Mouse (Mus musculus) heart, adult 18-20 months (tissue): ENCODE results near the gene F830045P16Rik. TPM values are rescaled to one million over a fixed set of nuclear protein-coding genes. Genes with fewer than 3 reads are reported as not detected.

Experiments used
- DNase-seq, 2 experiments: peaks; one replicate each; pipeline ENCODE4 v3.0.0; 2021 to 2022; ENCODE audit warnings: mixed read lengths in 1 of 2
- long read RNA-seq, 2 experiments: library from polyadenylated mRNA; stranded (forward); transcript quantifications; one replicate each; pipeline ENCODE4 v2.0.0; 2021
- total RNA-seq, 2 experiments: library from RNA; stranded (reverse); gene quantifications; 2 replicates each; pipeline ENCODE4 v1.2.3; 2021

The F830045P16Rik gene
- not detected for total RNA-seq
- long read RNA-seq, experiment 1: 0 reads
- long read RNA-seq, experiment 2: 0 reads

DNA sequence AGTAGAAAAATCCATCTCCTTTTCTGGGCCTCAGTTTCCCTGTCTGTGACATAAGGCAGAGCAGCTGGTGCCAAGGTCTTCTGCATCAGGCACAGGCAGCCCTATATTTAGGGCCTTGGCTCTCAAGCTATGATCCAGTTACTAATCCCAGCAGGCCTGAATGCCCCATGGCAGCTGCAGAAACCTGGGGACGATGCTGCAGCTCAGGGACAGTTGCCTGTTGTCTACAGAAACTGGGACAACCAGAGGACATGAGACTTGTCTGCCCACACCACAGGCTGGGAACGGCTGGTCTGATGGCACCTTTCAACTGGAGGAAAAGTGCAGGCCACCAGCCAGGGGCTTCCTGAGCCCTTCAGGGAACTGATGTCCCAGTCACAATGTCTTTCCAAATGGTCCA is at the start of gene F830045P16Rik:
TSS of gene F830045P16Rik (minus strand) at position 226 of the 400 bp plus-strand sequence.
- DNase-seq: no peak

DNA sequence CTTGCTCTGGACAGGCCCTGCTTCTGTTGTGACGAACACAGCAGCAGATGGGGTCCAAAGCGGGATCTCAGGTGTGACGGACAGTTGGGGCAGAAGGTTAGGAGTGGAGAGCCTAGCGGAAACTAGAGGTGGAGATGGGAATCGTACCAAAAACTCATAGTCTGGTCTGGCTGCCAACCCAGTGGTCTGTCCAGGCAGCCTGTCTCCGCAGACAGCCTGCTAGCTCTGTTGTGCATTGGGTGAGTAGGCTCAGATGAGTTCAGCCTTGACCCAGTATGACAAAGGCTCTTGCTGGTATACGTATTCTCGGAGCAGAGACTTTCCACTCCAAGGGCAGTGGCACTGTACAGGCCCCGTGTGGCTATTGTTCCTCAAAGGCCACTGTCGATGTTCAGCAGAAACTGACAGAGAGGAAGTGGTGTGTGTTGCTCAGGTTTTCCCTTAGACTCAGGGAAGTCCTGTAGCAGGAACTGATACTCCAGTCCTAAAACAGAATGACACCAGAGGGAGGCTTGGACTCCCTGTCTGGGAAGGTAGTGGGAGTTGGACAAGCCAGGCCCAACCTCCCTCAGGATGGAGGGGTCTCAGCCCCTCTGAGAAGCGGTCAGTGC is 49.6 kb upstream of the F830045P16Rik start:
- peak in 1 of 2 experiments; percentile 57 for DNase-seq

DNA sequence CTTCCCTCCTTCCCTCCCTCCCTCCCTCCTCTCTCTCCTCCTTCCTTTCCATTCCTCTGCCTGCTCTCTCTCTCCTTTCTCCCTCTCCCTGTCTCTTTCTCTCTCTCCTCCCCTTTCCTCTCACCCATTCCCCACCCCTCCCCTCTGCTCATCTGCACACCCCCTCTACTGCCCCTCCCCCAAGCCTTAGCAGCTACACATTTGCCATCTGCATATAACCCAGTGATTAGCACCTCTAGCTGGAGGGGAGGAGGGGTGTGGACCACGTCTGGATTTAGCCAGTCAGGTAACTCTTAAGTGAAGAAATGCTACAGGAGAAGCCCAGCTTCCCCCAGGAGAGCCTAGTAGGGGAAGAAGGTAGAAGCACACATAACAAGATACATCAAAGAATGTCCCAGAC is 48.5 kb upstream of the F830045P16Rik start:
- DNase-seq: no peak

DNA sequence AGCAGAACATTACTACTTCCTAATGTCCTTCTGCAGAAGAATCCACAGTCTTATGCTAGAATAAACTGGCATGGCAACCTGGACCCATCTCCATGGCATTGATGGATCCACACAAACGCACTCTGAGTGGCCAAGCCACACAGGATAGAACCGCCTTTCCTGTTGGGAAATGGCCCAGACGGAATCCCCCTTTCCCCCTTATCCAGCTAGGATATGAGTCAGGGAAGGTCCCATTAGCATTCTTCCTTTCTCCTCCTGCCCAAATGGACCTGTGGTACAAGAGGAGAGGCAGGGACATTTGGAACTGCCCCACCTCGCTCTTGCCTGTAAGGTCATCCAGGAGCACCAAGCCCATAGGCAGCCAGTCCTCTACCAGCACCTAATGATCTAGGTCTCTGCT is 45.9 kb upstream of the F830045P16Rik start:
- no peak for DNase-seq

DNA sequence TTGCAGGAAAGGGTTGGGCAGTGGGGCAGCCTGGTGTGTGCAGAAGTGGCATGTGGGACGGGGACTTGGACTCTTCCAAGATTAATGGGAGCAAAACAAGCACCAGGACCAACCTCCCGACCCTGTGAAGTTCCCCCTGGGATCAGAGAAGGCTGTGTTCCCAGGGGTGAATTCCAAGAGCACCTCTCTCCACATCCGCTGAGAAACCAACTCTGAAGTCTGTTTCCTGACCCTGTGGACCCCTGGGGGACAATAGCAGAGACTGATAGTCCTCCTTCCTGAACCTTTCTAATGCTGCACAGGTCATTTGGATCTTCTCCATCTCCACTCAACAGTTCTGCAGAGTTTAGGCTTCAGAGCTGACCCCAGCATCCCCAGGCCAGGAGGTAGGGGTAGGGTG is 45.4 kb upstream of the F830045P16Rik start:
- no peak for DNase-seq

DNA sequence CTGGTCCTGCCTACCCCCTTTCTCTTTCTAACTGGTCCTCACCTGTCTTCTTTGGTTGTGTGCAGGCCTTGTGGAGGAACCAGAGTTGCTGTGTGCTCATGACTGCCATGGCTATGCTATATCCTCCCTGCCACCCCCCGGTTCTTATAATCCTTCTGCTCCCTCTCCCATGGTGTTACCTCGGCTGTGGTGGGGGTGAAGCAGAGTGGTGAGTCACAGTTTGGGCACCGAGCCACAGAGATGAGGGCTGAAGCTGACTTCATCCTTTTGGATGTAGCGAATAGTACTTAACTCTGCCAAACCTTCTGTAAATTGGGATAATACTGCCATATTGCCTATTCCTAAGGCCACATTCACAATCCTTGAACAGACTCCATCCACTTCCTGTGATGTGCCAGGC is 44.3 kb upstream of the F830045P16Rik start:
- DNase-seq: peak in 1 of 2 experiments; percentile 39

DNA sequence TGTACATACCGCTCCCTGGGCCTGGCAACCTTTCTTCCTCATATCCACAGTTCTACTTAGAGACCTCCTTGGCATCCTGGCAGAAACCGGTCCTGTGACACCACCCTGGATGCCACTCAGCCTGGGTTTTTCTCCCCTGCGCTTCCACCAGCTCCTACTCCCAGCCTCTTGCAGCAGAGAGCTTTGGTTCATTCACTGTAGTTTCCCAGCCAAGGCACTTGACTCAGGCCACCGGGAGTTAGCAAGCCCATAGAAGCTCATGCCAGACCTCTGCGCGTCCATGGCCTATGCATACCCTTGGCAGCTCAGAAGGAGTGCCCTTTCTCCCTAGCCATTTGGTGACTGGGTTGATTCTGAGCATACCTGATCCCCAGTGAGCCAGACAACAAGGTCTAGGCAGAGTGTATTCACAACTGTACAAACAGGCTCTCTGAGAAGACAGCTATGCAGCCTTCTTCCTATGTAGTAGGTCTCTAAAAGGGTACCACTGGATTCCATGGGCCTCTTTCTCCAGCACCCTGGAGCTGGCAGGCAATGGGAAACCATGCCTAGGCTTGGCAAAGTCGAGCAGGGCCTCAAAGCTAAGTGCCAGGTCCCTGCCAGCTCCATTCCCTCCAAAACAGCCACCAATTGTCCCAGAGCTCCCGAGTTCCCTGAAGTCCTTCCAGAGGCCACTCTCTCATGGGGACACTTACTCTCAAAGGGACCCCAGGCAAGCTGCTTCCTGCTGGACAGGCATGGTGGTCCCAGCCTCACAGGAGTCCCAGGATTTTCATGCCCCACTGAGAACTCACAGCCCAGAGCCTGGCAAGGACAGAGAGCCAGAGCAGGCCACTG is 40.4 kb upstream of the F830045P16Rik start:
- peak; percentile 16 to 55 for DNase-seq

DNA sequence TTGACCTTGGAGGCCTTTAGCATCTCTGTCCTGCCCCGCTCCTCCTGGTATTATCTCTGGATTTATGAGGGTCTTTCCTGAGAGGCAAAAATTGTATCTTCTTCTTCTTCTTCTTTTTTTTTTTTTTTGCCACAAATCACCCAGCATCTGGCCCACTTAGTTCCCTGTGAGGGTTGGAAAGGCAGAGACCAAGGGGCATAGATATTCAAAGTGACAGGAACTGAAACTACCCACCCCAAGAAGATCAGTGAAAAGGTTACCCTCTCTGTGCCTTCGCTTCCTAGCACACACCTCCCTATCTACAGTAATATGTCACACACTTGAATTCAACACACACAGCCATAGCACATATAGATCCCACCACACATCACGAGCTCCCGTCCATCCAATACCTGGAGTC is 38.7 kb upstream of the F830045P16Rik start:
- DNase-seq: no peak

DNA sequence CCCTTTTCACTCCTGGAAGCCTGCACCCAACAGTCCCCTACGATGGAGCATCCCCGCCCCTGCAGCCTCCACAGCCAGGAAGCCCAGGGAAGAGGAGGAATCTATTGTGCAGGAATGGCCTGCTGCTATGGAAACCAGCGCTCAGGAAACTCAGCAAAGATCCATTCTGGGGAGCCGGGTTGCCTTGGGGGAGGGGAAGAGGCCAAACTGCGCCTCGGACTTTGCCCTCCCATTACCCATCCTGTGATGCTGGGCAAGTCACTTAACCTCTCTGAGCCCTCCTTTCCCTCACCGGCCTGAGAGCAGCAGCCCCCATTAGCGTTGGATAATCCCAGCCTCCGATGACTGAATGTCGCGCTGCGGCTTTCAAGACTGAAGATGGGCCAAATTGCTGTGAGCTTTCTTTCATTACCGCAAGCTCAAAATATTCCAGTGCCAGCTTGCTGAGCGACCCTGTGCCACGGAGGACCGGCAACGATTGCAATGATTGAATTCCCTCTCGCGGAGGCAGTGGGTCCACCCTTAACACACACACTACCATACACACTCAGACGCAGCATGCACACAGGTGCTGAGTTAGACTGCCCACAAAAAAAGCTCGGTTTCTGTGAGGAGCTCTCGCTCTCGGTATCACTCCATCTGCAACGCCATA is 38.1 kb upstream of the F830045P16Rik start:
- no peak for DNase-seq

DNA sequence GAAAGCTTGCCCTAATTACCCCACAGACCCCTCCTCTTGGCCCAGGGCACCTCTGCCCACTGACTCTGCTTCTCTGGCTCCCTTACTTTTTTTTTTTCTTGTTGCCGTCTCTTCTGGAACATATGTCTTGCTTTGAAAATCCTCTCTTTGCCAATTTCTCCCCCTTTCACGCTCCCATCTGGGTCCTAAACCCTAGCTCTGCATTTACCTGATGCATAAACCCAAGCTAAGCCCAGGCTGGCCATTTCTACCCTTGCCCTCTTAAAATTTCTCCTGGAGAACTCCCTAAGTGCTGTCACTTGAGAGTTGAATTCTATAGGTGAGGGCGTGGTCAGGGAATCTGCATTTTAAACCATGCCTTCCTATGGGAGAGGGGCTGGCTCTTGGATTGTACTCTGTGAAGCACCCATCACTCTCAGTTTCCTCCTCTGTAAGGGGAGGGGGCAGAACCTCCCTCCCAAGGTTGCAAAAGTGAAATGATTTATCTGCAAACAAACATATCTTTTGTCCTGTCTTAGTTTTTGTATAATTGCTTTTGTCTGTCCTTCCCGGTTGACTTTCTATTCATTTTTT is 37.4 kb upstream of the F830045P16Rik start:
- no peak for DNase-seq

DNA sequence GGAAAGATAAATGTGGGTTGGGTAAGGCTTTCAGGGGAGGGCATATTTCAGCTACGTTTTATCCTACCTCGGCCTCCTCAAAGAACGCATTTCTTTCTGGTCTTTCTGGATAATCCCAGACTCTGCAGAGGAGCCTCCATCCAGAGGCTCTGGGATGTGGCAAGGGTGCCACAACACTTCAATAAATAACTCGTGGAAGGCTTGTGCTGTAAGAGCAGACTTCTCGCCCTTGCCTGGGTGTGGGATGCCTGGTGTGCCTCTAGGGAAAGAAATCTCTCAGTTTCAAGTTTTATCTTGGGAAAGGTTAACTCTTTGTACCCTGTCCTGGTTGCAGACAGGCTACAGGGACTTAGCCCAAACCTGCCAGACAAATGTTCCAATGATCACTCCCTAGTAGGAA is 33.2 kb upstream of the F830045P16Rik start:
- DNase-seq: no peak

DNA sequence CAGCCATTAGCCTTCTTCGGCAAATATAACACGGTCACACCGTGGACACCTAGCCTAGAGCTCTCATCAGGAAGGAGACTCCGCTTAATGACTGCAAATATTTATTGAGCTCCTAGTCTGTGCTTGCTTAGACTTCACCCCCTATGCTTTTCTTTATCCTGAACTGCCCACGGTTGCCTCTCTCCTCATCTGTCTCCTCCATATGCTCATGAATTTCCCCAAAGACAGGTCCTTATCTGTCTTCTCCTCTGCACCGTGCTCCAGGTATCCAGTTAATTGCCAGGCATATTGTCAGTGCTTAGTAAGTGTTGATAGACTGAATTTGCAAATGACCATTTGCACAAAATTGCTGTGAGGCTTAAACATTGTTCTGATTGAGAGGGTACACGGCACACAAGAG is 32.7 kb upstream of the F830045P16Rik start:
- no peak for DNase-seq

DNA sequence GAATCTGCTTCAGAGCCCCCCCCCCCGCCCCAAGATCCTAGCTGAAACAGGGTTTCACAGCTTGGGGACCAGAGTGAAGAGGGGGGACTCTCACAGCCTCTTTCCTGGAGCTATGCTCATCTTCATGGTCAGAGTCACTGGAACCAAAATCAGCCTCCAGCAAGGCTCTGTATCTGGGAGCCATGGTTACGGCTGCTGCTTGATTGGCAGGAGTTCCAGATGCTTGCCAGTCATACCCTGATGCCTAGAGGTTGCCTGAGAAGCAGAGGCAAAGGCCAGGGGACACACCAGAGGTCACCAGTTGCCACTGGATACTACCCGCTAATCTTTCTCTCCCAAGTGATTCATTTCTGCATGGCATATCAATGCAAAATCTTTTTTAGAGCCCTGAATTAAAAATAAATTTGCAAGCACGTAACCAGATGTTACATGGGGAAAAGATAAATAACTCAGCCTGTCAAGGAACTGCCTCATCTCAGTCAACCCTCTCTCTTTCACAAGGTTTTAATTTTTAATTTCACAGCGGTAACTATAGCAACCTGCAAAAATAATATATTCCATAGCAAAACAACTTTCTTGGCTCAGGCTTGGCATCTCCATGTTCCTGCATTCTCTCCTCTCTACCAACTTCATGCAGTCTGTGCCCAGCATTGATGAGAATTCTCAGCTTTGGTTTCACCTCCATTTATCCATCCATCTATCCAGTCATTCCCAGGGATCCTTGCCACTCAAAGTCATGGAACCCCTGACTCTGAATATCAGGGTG is 27.7 kb upstream of the F830045P16Rik start:
- DNase-seq: no peak

DNA sequence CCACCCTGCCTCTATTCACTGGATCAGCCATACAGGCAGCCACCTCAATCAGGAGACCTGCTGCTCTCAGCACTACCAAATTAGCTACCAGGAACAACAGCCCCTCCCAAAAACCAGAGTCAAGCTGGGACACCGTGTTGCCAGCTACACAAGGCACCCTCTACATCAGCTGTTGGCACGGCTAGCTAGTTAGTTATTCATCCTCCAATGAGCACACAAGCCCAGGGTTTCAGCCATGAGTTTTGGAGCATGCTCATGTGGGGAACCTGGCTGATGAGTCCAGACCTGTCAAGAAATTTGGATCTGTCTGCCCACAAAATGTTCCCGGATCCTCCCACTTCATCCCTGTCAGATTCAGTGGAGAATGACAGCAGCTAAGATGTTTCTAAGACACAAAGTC is 25.4 kb upstream of the F830045P16Rik start:
- no peak for DNase-seq

DNA sequence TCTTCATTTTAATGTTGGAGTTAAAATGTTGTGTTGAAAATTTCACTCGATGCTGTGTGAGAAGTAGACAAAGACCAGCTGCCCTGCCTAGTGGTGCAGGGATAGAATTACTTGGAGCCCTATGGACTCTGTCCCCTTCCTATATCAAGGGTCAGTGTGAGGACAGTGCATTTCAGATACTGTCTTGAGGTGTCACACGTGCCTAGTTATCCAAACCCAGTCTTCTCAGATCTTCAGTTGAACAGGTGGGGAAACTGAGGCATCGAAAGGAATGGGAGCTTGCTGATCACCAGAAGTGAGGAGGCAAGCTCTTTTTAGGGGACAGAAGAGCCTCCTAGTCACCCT is 22.4 kb upstream of the F830045P16Rik start:
- no peak for DNase-seq

DNA sequence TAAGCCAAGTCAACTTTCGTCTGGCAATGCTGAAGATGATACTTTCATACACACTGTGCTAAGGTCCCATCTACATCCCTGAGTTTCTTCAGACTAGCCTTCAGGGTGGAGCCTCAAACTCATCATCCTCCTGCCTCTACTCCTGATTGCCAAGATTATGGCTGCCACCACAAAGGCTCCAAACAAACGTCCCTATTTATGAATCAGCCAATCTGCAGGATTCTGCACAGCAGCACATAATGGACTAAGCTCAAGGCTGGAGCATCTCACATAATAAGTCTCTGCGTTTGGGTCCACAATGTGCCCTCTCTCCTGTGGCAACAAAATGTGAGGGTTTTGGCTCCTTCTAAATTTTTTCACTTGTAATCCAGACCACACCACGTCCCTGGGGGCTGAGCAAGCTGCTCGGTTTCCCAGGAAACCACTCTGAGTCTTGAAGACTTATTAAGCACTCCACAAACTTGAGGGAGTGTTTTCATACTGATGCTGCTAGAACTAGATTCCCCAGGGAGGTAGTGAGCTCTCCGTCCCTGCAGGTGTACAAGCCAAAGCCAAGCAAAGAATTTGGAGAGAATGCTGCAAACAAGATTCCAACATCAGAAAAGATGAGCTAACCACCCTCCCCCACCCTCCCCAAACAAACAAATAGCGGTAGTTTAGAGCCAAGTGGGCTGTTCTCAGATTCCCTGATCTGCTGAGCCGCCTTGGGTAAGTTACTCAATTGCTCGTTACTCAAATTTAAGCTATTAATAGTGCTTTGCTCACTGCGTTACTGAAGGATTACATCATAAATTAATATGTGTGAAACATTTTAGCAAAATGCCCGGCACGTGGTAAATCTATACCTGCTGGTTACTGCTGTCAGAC is 21.8 kb upstream of the F830045P16Rik start:
- DNase-seq: peak; percentile 56 to 63

DNA sequence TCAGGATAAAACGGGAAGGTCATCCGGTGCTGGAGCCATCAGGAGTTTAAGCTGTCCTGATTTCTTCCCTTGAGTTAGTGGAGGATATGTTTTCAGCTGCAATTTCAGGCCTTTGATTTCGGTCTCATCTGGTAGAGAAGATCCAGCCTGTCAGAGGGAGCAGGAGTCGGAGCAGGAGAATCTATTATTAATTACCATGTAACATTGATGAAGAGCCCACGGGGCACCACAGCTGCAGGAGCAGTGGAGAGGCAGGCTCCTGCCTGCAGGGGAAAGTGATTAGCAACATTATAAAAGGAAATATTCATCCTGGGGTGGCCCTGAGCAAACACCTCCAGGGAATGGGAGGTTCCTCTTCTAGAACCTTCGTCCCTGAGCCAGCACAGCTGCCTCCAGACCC is 19.7 kb upstream of the F830045P16Rik start:
- no peak for DNase-seq

DNA sequence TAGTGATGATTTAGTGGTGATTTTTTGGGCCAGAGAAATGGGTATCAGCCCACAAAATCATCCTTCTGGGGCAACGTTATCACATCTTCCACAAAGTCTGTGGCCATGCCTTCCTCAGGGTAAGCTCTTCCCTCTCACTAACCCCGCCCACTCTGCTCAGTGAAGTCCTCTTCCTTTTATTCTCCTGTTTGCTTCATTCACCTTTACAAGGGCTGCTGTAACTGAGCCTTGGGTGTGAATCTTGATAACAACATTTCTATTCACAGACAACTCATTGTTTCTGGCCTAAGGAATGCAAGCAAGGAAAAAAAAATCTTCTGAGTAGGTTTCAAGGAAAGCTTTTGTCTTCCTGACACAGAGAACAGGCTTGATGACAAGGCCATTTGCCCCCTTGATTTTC is 14.4 kb upstream of the F830045P16Rik start:
- no peak for DNase-seq

DNA sequence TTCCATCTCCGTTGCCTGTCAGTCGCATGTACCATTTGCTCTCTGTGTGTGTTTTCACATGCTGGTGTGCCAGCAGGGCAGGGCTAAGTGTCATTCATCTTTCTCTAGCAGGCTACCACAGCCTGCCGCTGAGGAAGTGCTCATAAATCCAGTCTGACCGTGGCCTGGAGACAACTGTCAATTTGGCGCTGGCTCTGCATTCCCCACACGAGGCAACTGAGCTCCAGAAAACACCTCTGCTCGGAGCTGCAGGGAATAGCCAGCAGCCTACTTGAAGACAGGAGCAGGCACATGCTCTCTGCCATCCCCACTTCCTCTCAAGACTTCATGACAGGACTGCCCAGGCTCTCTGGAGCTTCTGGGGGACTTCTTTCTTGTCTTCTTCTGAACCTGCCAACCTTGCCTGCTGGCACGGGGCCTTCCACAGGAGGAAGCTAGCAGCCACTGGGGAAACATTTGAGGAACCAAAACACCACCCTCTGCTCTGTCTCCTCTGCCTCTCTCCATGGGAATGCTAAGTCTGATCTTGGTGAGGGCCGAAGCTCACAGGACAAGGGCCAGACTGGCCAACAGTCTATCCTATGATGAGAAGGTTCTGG is 13.2 kb upstream of the F830045P16Rik start:
- peak in 1 of 2 experiments; percentile 42 for DNase-seq

DNA sequence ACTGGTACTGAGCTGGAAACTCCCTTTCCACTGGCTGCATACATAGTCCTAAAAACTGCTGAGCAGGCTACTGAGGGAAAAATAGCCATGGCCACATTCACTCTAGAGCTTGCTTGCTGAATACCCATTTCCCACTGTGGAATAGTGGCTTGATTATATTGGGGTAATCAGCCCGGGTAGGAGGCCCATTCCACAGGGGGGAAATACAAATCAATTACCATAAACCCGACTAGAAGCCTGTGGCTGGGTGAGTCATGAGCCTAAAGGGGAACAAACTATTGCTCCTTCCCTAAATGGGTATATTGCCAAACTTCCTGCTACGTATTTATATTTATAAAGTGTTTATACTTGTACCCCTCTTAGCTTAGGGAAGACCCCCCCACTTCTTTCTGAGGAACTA is 10.4 kb upstream of the F830045P16Rik start:
- DNase-seq: no peak

DNA sequence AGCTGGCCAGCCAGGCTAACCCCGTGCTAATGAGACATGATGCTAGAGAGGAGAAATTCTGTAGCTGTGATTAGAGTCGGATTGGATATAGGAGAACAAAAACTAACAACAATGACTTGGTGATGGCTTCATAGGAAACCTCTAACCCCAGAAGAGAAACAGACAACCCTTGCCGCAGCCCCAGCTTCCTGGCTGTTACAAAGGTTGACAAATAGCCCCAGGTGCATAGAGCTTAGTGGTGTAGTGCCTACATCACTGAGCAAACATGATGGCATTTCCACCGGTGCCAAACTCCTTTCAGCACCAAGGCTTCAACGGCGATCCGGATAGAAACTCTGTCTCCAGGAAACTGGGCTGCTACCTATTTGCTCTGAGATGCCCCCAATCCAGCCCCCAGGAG is 9.2 kb upstream of the F830045P16Rik start:
- DNase-seq: no peak
